Mouse (Mus musculus) mesoderm, embryonic 11.5 days (tissue): ENCODE measurements at regions not wholly inside any gene's neighbourhood (a gene's known extent, or its start where the extent isn't known, plus 50 kb on each side); places are given as distances from the start of the nearest gene placed in this dataset.
A peak's percentile ranks its signal among the peaks of the same experiment; 100 is the strongest.
"Not testable (repeated sequence)": the region's sequence is repeated elsewhere in the genome, so short reads cannot be mapped to it uniquely, and the experiment has no call there.

ENCODE experiments used
- DNase-seq: peaks from one replicate; pipeline ENCODE4 v3.0.0-alpha.2; 2012; ENCODE audit warnings: low read depth, low spot score

DNA sequence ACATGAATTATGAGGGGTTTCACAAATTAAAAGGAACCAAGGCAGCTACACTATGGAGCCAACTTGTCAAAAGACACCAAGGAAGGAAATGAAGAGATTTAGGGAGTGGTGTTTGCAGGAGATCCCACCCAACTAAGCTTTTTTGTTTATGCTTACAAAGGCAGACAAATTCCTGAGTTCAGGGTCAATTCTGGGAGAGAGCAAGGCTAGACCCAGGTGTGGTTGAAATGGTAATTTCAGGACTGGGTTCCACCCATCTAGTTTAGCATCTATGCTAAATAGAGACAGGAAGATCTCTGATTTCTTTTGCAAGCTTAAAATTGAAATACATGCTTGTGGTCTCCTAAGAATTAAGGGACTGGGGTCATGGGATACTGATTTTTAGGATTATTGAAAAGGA, 286.0 kb upstream of the Pcdh17 start:
- DNase-seq, result no peak

DNA sequence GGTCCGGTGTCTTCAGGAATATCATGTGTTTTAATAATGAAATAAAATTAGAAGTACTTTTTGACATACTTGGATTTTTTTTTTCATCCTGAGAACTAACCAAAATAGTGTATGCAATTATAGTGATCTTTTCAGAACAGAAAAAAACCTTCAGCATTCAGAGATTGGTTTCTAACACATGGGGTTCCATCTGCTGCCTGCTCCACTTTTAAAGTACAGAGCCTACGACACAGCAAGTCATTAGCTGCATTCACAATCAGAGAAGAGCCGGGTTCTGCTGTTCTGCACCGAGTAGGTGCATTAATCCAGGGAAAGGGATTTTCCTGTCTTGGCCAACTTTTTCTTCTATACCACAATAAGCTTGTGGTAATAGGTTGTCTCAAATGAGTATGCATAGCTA, 267.9 kb upstream of the Pcdh17 start:
- DNase-seq, result no peak

DNA sequence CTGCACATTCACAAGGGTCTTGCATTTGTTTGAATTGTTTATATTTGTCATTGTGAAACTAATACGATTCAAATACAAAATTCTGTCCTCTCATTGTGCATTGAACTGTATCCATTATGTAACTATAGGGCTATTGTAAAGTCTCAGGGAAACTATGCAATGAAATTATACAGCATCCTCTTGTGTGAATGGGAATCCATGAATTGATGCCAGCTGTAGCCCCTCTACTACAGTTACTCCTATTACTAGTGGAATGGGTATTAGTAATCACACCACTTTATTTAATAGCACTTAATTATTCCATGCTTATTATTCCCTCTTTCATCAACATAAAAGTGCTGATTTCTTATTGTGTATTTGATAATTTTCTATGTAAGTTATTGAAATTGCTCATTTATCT, 232.4 kb upstream of the Pcdh17 start:
- no peak for DNase-seq

DNA sequence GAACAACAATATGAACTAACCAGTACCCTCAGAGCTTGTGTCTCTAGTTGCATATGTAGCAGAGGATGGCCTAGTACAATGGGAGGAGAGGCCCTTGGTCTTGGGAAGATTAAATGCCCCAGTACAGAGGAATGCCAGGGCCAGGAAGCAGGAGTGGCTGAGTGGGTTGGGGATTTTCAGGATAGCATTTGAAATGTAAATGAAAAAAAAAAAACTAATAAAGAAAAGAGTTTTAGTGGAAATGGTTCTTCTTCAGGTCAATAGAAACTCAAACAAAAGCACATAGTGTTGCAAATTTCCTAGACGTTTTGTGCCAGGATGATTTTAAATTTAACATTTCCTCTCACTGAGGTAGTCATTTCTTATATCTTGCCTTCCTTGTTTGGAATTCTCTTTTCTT, 220.4 kb upstream of the Pcdh17 start:
- no peak for DNase-seq

GRCm38 (mm10) chr14:84223924-84224323, 219.4 kb upstream of the Pcdh17 start:
- no peak for DNase-seq

GRCm38 (mm10) chr14:84248006-84248405, 195.4 kb upstream of the Pcdh17 start:
- not testable (repeated sequence) for DNase-seq

DNA sequence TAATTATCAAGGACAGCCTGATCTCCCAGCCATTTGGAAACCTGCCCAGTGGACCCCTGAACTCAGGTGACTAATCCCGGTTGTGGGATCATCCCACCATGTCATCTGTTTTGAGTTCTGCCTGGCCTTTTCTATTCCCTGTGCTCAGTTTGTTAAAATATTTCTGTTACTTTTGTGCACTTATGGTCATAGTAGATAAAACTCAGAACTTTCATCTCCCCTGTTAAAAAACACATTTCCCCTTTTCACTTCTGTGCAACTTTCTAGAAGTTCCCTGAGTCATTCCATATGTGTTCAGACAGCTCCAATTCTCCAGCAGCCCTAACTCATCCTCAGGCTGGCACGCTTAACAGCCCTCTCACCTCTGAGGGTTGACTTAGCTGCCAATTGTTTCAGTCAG, 190.8 kb upstream of the Pcdh17 start:
- DNase-seq, result no peak

- no peak for DNase-seq
These were observed 185.7 kb upstream of the Pcdh17 start for GRCm38 (mm10) chr14:84257671-84258070.

- DNase-seq, result no peak
These were observed 184.7 kb upstream of the Pcdh17 start for GRCm38 (mm10) chr14:84258633-84259032.

DNA sequence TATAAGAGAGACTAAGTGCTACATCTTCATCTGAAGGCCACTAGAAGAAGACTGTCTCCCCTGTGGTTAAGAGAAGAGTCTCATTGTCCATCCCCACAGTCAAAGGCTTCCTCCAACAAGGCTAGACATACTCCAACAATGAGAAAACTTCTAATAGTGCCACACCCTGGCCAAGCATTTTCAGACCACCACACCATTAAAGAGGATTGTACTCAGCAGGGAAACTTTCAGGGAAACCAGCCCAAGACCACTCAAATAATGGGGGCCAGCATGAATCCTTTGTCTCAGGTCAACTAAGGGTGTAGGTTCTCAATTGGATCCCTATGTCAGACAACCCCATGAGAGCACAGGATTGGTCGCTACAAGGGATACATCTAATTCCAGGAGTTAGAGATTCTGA, 179.4 kb upstream of the Pcdh17 start:
- DNase-seq, result no peak

GRCm38 (mm10) chr14:84266217-84266616, 177.1 kb upstream of the Pcdh17 start:
- DNase-seq, result no peak

DNA sequence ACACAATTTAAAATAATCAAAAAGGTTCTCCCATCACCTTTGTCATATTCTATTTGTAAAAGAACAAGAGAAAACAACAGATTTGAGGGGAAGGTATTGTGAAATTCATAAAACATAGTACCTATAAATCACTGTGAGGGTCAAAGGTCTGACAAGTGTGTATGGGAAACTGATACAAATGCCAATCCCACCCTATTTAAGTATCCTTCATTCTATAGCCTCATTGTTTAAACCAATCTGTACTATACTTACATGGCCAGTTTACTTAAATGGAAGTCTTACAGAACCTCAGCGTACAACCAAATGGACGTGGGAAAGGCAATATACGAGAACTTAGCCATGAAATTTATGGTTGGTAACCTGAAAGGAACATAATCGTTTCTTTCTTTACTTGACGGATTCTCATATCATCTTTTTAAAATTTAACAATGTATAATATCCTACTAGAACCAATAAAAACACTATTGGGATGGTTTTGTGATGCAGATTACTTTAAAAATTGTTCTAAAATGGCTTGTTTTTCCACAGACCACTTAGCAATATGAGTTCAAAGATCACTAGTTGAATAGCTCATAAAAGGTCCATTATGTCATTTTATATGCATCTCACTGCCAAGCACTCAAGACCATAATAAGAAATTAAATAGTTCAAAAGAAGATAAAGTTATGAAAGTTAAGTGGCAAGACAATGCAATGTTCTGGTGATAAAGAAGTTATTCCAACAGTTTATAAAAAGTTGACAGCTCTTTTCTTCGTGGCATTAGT, 159.7 kb upstream of the Pcdh17 start:
- peak; percentile 26 for DNase-seq

DNA sequence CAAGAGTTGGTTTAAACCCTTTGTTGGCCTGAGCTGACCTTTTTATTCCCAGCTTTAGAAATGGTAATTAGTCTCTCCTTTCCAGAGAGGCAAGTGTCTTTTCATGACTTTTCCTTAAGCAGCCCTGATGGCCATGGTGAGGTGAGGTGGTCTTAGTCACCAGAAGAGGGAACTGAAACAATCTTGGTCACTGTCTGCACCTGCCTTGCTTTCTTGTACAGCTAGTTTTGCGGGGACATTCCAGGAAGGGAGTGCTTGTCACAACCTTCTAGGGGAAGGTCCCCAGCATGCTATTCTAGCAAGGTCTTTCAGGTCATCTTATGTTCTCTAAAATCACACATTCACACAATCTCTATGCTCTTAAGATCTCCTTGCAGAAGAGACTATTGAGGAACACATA, 122.6 kb upstream of the Pcdh17 start:
- no peak for DNase-seq

GRCm38 (mm10) chr14:84339604-84340003, 103.8 kb upstream of the Pcdh17 start:
- no peak for DNase-seq
